Mouse (Mus musculus): ENCODE data around the gene Gria2.

DNA sequence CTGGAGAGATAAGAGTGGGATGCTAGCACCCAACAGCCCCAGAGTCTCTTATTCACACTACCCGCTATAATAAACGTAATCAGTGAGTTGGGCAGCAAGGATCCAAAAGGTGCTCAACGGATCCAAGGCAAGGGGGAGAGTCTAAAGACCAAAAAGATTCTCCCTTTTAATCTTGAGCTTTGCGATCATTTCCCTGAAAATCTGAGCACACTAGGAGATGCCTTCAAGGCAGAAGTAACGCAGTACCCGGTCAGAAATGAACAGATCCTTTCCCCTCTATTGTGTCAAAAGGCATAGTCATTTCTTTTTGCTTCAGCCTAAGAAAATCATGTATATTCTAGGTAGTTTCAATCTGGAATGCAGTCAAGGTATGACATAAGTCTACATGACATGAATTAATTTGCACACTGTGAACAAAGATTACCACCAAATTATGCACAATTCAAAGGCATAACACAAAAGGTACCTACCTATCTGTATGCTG, 766 bp downstream of the Gria2 start:
- TF ChIP-seq CTCF (IDR thresholded peaks at IDR 0.05; ENCODE audit: control insufficient read depth, insufficient read depth, low read length): no peak
- no peak for TF ChIP-seq POLR2A (IDR thresholded peaks at IDR 0.05; ENCODE audit: borderline replicate concordance, control insufficient read depth, low read depth, low read length)
